Mouse (Mus musculus): ENCODE measurements around the gene Kcnj10.
A peak's percentile ranks its signal among the peaks of the same experiment; 100 is the strongest.

The Kcnj10 gene

GRCm38 (mm10) chr1:172340729-172341321 is at the start of gene Kcnj10:
TSS of gene Kcnj10 (plus strand) at chr1:172341210.
- DNase-seq, result peak; percentile 87

- DNase-seq, result peak; percentile 68
Observed at GRCm38 (mm10) chr1:172292880-172293279, 48.1 kb upstream of the Kcnj10 start.

- no peak for DNase-seq
Observed at GRCm38 (mm10) chr1:172293449-172293848, 47.6 kb upstream of the Kcnj10 start.

GRCm38 (mm10) chr1:172295751-172296197 is 45.2 kb upstream of the Kcnj10 start:
- DNase-seq, result no peak

- DNase-seq, result no peak
Observed at GRCm38 (mm10) chr1:172296816-172297510, 44.0 kb upstream of the Kcnj10 start.

- DNase-seq, result peak; percentile 73
Observed at GRCm38 (mm10) chr1:172297611-172298537, 43.1 kb upstream of the Kcnj10 start, which contains the start of gene Atp1a2. TSS of gene Atp1a2 (minus strand) at chr1:172298064.

- DNase-seq, result no peak
Observed at GRCm38 (mm10) chr1:172299528-172299927, 41.5 kb upstream of the Kcnj10 start.

GRCm38 (mm10) chr1:172300247-172300646 is 40.8 kb upstream of the Kcnj10 start:
- no peak for DNase-seq

GRCm38 (mm10) chr1:172301180-172301579 is 39.8 kb upstream of the Kcnj10 start:
- no peak for DNase-seq

- no peak for DNase-seq
Observed at GRCm38 (mm10) chr1:172302311-172302710, 38.7 kb upstream of the Kcnj10 start.

GRCm38 (mm10) chr1:172302851-172303250 is 38.2 kb upstream of the Kcnj10 start:
- DNase-seq, result no peak

GRCm38 (mm10) chr1:172304443-172304842 is 36.6 kb upstream of the Kcnj10 start:
- no peak for DNase-seq

- DNase-seq, result no peak
Observed at GRCm38 (mm10) chr1:172305153-172305552, 35.9 kb upstream of the Kcnj10 start.

GRCm38 (mm10) chr1:172305635-172306034 is 35.4 kb upstream of the Kcnj10 start:
- DNase-seq, result no peak

GRCm38 (mm10) chr1:172306196-172306595 is 34.8 kb upstream of the Kcnj10 start:
- no peak for DNase-seq

- no peak for DNase-seq
Observed at GRCm38 (mm10) chr1:172306885-172307284, 34.1 kb upstream of the Kcnj10 start.

GRCm38 (mm10) chr1:172307936-172308335 is 33.1 kb upstream of the Kcnj10 start:
- no peak for DNase-seq

- no peak for DNase-seq
Observed at GRCm38 (mm10) chr1:172308409-172308808, 32.6 kb upstream of the Kcnj10 start.

GRCm38 (mm10) chr1:172309699-172310398 is 31.2 kb upstream of the Kcnj10 start:
- DNase-seq, result peak; percentile 86

- peak; percentile 79 for DNase-seq
Observed at GRCm38 (mm10) chr1:172311248-172311906, 29.6 kb upstream of the Kcnj10 start.

GRCm38 (mm10) chr1:172311921-172312767 is 28.9 kb upstream of the Kcnj10 start:
- DNase-seq, result peak; percentile 85

Measured in right cerebral cortex, adult 18-20 months (tissue).